Mouse (Mus musculus): ENCODE results near the gene Szrd1.

GRCm38 (mm10) chr4:141069731-141070130 lies 69.8 kb downstream of the Szrd1 start:
- TF ChIP-seq TAL1 (IDR thresholded peaks at IDR 0.05; ENCODE audit: low read length) = no peak
- TF ChIP-seq GATA1 (IDR thresholded peaks at IDR 0.05; ENCODE audit: low read length) = no peak
